ENCODE assay signal across 8 mouse cellular contexts in the genomic region with DNA sequence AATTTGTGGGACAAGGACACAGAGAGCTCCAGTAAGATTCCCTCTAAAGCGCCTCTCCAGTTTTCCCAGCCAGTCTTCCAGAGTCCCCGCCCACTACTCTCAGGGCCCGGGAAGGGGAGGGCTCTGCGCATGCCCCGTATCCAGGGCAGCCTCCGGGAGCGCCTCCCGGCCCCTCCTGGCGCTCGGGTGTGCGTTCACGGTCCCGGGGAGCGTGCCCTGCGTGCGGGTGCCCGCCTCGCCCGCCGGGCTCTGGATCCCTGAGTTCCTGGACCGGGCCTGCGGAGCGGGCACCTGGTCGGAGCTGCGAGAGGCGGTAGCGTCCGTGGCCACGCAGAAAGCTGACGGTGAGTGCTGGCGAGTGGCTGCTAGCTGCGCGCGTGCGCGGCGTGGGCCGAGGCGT. TPM values are rescaled to one million over a fixed set of nuclear protein-coding genes. Genes with fewer than 3 reads are reported as not detected.
DNase-seq lines count a peak whose midpoint lies in the region; ATAC-seq lines count a peak whose summit lies in the region.

Gene Btbd3, plus strand, starts transcription at position 155 of the 400 bp plus-strand sequence.

- H3K9me3 ChIP-seq in hindbrain, embryonic 14.5 days (ENCODE audit: control insufficient read depth, low read length) = no peaks in the 10 kb centered on the region

- H3K27me3 ChIP-seq in hindbrain, embryonic 14.5 days (ENCODE audit: control insufficient read depth, insufficient read depth, low read length) = no peaks in the 10 kb centered on the region

- peak; percentile 98 for ATAC-seq in hindbrain, embryonic 14.5 days (ENCODE audit: low FRiP score)

- H3K4me2 ChIP-seq in hindbrain, embryonic 14.5 days (replicated peaks) = peak within 1 kb of the TSS; percentile 78

- peaks cover 25% of the 10 kb centered on the region for H3K4me1 ChIP-seq in hindbrain, embryonic 14.5 days (replicated peaks; ENCODE audit: control insufficient read depth, insufficient read depth, low read length)

- H3K27ac ChIP-seq in hindbrain, embryonic 14.5 days = peak within 1 kb of the TSS; percentile 93

- DNase-seq in T-cell, adult 2 months (ENCODE audit: low spot score) = peak; percentile 24
- peak; percentile 95 to 96 for DNase-seq in cerebellum, postnatal 25 days
- DNase-seq in gastrocnemius, adult 18-20 months (ENCODE audit: low spot score) = peak; percentile 95
- peak; percentile 92 for DNase-seq in hindbrain, embryonic 14.5 days (ENCODE audit: low spot score)
- DNase-seq in left cerebral cortex, adult 11 months (ENCODE audit: low spot score) = peak; percentile 90
- DNase-seq in lung, postnatal 25 days (ENCODE audit: low spot score) = peak; percentile 94
- peak; percentile 89 for DNase-seq in retina, postnatal 7 days (ENCODE audit: low read depth, low spot score)
- peak; percentile 54 for DNase-seq in urinary bladder, postnatal 10 days (ENCODE audit: low spot score)

- WGBS in hindbrain, embryonic 14.5 days = 0% methylated on average over 38 of the region's 39 CpGs

- H3K36me3 ChIP-seq in hindbrain, embryonic 14.5 days (replicated peaks; ENCODE audit: control insufficient read depth, insufficient read depth) = no peaks in the 10 kb centered on the region

- peak within 1 kb of the TSS; percentile 81 for H3K4me3 ChIP-seq in hindbrain, embryonic 14.5 days (replicated peaks; ENCODE audit: low read length)

- peak within 1 kb of the TSS; percentile 82 for H3K9ac ChIP-seq in hindbrain, embryonic 14.5 days

RNA-seq across cellular contexts. Expression of gene Btbd3, which starts in this region (rescaled TPM):
- total RNA-seq in gastrocnemius, adult 18-20 months (2021) = 1 to 10 TPM; 9.5 to 9.7 TPM
- polyA plus RNA-seq in hindbrain, embryonic 14.5 days (2014; fragmentation: Nextera tagmentation; extraction: Ambion mirVana) = 32.1 and 40.3 TPM in 2 replicates

Comparison
In these comparisons a context has a peak if more than half of its experiments do, and no peak if none do; other contexts are left out.
1. Peak in every context shown above with its lines: DNase-seq, ATAC-seq, H3K4me3 ChIP-seq and H3K27ac ChIP-seq.
2. DNase-seq: peak in every context shown above with its lines; median percentile 96 in cerebellum, postnatal 25 days; 95 in gastrocnemius, adult 18-20 months; 94 in lung, postnatal 25 days; 92 in hindbrain, embryonic 14.5 days; 90 in left cerebral cortex, adult 11 months; 89 in retina, postnatal 7 days; 54 in urinary bladder, postnatal 10 days; 24 in T-cell, adult 2 months.